Mouse (Mus musculus): Measurements from ENCODE around the gene Lgals2. TPM values are rescaled to one million over a fixed set of nuclear protein-coding genes. Genes with fewer than 3 reads are reported as not detected.
A peak's percentile ranks its signal among the peaks of the same experiment; 100 is the strongest.
"Not testable (repeated sequence)": the region's sequence is repeated elsewhere in the genome, so short reads cannot be mapped to it uniquely, and the experiment has no call there.

The Lgals2 gene
- polyA plus RNA-seq, 1 experiment from 2014 or later, result 30.0 TPM

- Histone ChIP-seq H3K27ac (ENCODE audit: low read length) (peak overlapping the region; percentile 60; the same call in 1 of the 2 replicates), H3K9ac (replicated peaks; ENCODE audit: low read depth, low read length) (0 out of 2 replicates have a peak overlapping the region, but pooled peaks have one; percentile 6)
These were observed 23.6 kb upstream of the Lgals2 start for GRCm38 (mm10) chr15:78878792-78879516.

DNA sequence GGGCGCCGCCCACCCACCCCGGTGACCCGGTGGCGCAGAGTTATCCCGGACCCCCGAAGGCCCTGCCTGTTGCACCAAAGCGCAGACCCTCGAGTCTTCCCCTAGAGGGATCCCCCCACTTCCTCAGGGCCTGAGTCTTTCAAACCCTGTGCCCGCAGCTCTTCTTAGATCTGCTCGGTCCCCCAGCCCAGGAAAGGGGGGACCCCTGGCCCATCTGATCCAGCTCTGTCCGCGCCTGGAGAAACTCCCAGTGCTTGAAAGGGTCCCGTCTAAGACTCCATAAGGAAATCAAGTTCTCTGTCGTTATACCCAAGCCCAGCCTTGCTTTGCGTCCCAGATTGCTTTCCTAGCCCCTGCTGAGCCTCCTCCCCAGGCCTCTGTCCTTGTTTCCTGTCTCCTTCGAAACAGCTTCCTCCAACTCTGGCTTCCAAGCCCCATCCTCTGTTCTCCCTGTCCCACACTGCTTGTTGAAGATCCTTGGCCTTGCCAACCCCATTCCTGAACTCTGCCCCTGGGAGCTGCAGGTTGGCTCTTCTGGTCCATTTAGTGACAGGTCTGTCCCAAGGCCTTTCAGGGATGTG lies 22.6 kb upstream of the Lgals2 start:
- no peaks in the 10 kb centered on the region for H3K9me3 ChIP-seq (ENCODE audit: control insufficient read depth, low read depth, low read length)
- peaks cover 16% of the 10 kb centered on the region for H3K4me1 ChIP-seq (ENCODE audit: control insufficient read depth, insufficient read depth, low read length)
- H3K27me3 ChIP-seq (ENCODE audit: control insufficient read depth, insufficient read depth, low read length), result no peaks in the 10 kb centered on the region
- H3K4me3 ChIP-seq (ENCODE audit: low read depth, low read length), result peak overlapping the region; percentile 69
- ATAC-seq (ENCODE audit: insufficient number of reproducible peaks, insufficient read depth, low FRiP score, low read depth), result no peak; the same call in 1 of the 2 replicates
- H3K36me3 ChIP-seq (ENCODE audit: control insufficient read depth, insufficient read depth, low read length), result peaks cover 15% of the 10 kb centered on the region
- H3K27ac ChIP-seq (ENCODE audit: low read length), result peak overlapping the region; percentile 99
- 1% methylated on average over 17 of the region's 17 CpGs for WGBS
- H3K9ac ChIP-seq (replicated peaks; ENCODE audit: low read depth, low read length), result peak overlapping the region; percentile 71
- H3K4me2 ChIP-seq (replicated peaks; ENCODE audit: low read depth, low read length), result peak overlapping the region; percentile 90

More at GRCm38 (mm10) chr15:78878792-78879516, 23.6 kb upstream of the Lgals2 start:
- H3K4me3 ChIP-seq (ENCODE audit: low read depth, low read length); ATAC-seq (ENCODE audit: insufficient number of reproducible peaks, insufficient read depth, low FRiP score, low read depth); H3K9me3 ChIP-seq (ENCODE audit: control insufficient read depth, low read depth, low read length); H3K27me3 ChIP-seq (ENCODE audit: control insufficient read depth, insufficient read depth, low read length): not testable (repeated sequence)
- H3K4me1 ChIP-seq (ENCODE audit: control insufficient read depth, insufficient read depth, low read length), result peaks cover 16% of the 10 kb centered on the region
- peaks cover 25% of the 10 kb centered on the region for H3K36me3 ChIP-seq (ENCODE audit: control insufficient read depth, insufficient read depth, low read length)
- 0 out of 2 replicates have a peak overlapping the region, but pooled peaks have one; percentile 6 for H3K4me2 ChIP-seq (replicated peaks; ENCODE audit: low read depth, low read length)
- 25% methylated on average over 7 of the region's 7 CpGs for WGBS

DNA sequence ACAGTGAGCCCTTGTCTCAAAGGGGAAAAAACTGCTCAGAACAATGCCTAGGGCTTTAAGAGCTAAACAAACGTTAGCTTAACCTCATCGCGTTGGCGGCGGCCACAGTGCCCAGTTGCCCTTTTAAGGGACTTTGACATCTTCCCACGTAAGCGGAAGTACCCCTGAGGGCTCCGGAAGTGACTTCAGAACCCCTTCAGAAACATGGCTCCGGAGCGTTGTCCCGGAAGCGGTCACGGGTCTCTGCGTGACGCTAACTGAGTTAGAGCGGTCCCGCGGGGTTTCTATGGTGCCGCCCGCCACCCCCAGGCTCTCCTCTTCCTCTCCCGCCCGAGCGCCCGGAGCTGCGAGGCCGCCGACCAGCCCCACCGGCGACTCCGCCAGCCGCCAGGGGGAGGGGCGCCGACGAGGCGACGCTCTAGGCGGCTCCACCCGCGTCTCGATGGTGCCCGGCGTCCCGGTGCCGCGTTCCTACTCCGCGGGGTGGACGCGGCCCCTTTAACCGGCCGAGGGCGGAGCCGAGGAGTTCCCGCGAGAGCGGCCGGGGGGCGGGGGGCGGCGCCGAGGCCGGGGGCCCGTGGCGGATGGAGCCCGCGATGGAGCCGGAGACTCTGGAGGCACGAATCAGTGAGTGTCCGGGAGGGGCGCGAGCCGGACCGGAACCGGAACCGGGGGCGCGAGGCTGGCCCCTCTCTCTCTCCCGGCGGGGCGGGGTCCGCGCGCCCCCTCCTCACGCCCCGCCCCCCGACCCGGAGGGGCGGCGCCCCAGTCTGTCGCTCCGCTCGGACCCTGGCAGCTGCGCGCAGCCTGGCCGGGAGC lies 21.9 kb upstream of the Lgals2 start, which contains the start of gene Gga1:
Gene Gga1 (plus strand): TSS at position 200 of the 819 bp plus-strand sequence.
- peak within 1 kb of the TSS; percentile 69 for H3K4me3 ChIP-seq (ENCODE audit: low read depth, low read length)
- H3K27me3 ChIP-seq (ENCODE audit: control insufficient read depth, insufficient read depth, low read length), result no peaks in the 10 kb centered on the region
- peak within 1 kb of the TSS; percentile 90 for H3K4me2 ChIP-seq (replicated peaks; ENCODE audit: low read depth, low read length)
- peak; percentile 88 for ATAC-seq (ENCODE audit: insufficient number of reproducible peaks, insufficient read depth, low FRiP score, low read depth)
- H3K9ac ChIP-seq (replicated peaks; ENCODE audit: low read depth, low read length), result peak within 1 kb of the TSS; percentile 71
- H3K36me3 ChIP-seq (ENCODE audit: control insufficient read depth, insufficient read depth, low read length), result peaks cover 14% of the 10 kb centered on the region; the same call in 1 of the 2 replicates
- no peaks in the 10 kb centered on the region for H3K9me3 ChIP-seq (ENCODE audit: control insufficient read depth, low read depth, low read length)
- peak within 1 kb of the TSS; percentile 99 for H3K27ac ChIP-seq (ENCODE audit: low read length)
- H3K4me1 ChIP-seq (ENCODE audit: control insufficient read depth, insufficient read depth, low read length), result peaks cover 16% of the 10 kb centered on the region
- under 1% methylated on average over 79 of the region's 95 CpGs for WGBS

- H3K4me1 ChIP-seq (ENCODE audit: control insufficient read depth, insufficient read depth, low read length), result peaks cover 20% of the 10 kb centered on the region
These were observed 20.9 kb upstream of the Lgals2 start for GRCm38 (mm10) chr15:78876258-78876696.

DNA sequence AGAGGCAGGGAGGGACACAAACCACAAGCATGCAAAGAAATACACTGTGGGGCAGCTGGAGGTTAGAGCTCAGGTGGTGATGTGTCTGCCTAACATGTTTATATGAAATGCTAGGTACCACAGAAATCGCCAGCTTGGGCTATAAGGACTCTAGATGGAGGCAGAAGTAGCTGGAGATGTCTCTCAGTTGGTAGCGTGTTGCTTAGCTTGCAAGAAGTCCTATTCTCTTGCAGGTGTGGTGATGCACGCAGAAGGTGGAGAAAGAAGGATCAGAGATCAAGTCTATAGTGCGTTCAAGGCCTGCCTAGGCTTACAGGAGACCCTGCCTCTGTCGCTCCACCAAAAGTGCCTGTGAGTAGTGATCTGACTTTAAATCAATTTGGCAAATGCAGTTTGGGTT lies 20.2 kb upstream of the Lgals2 start:
- H3K9ac ChIP-seq (replicated peaks; ENCODE audit: low read depth, low read length), result peak overlapping the region; percentile 15; the same call in 1 of the 2 replicates
- H3K4me1 ChIP-seq (ENCODE audit: control insufficient read depth, insufficient read depth, low read length), result peaks cover 20% of the 10 kb centered on the region
- no peaks in the 10 kb centered on the region for H3K9me3 ChIP-seq (ENCODE audit: control insufficient read depth, low read depth, low read length)
- no peaks in the 10 kb centered on the region for H3K27me3 ChIP-seq (ENCODE audit: control insufficient read depth, insufficient read depth, low read length)
- peak overlapping the region; percentile 99 for H3K27ac ChIP-seq (ENCODE audit: low read length)
- no peak for ATAC-seq (ENCODE audit: insufficient number of reproducible peaks, insufficient read depth, low FRiP score, low read depth)
- peak overlapping the region; percentile 69; the same call in 1 of the 2 replicates for H3K4me3 ChIP-seq (ENCODE audit: low read depth, low read length)
- WGBS, result 74% methylated on average over 5 of the region's 5 CpGs
- H3K4me2 ChIP-seq (replicated peaks; ENCODE audit: low read depth, low read length), result peak overlapping the region; percentile 90; the same call in 1 of the 2 replicates
- H3K36me3 ChIP-seq (ENCODE audit: control insufficient read depth, insufficient read depth, low read length), result peaks cover 4% of the 10 kb centered on the region; the same call in 1 of the 2 replicates

More at GRCm38 (mm10) chr15:78876258-78876696, 20.9 kb upstream of the Lgals2 start:
- H3K9me3 ChIP-seq (ENCODE audit: control insufficient read depth, low read depth, low read length), result no peaks in the 10 kb centered on the region
- peaks cover 8% of the 10 kb centered on the region; the same call in 1 of the 2 replicates for H3K36me3 ChIP-seq (ENCODE audit: control insufficient read depth, insufficient read depth, low read length)
- peak overlapping the region; percentile 69 for H3K4me3 ChIP-seq (ENCODE audit: low read depth, low read length)
- H3K9ac ChIP-seq (replicated peaks; ENCODE audit: low read depth, low read length), result peak overlapping the region; percentile 71; the same call in 1 of the 2 replicates
- no peaks in the 10 kb centered on the region for H3K27me3 ChIP-seq (ENCODE audit: control insufficient read depth, insufficient read depth, low read length)
- peak overlapping the region; percentile 99 for H3K27ac ChIP-seq (ENCODE audit: low read length)
- H3K4me2 ChIP-seq (replicated peaks; ENCODE audit: low read depth, low read length), result peak overlapping the region; percentile 90
- WGBS, result 2% methylated on average over 17 of the region's 17 CpGs
- ATAC-seq (ENCODE audit: insufficient number of reproducible peaks, insufficient read depth, low FRiP score, low read depth), result peak; percentile 47

GRCm38 (mm10) chr15:78874989-78875388 lies 19.7 kb upstream of the Lgals2 start:
- WGBS, result 62% methylated on average over 8 of the region's 8 CpGs
- Histone ChIP-seq H3K4me3 (ENCODE audit: low read depth, low read length) (no peak overlapping the region), H3K4me2 (replicated peaks; ENCODE audit: low read depth, low read length) (no peak overlapping the region), H3K27ac (ENCODE audit: low read length) (peak overlapping the region; percentile 99), H3K9me3 (ENCODE audit: control insufficient read depth, low read depth, low read length) (no peaks in the 10 kb centered on the region), H3K27me3 (ENCODE audit: control insufficient read depth, insufficient read depth, low read length) (no peaks in the 10 kb centered on the region), H3K36me3 (ENCODE audit: control insufficient read depth, insufficient read depth, low read length) (no peaks in the 10 kb centered on the region; the same call in 1 of the 2 replicates), H3K9ac (replicated peaks; ENCODE audit: low read depth, low read length) (no peak overlapping the region), H3K4me1 (ENCODE audit: control insufficient read depth, insufficient read depth, low read length) (peaks cover 20% of the 10 kb centered on the region)
- no peak for ATAC-seq (ENCODE audit: insufficient number of reproducible peaks, insufficient read depth, low FRiP score, low read depth)

DNA sequence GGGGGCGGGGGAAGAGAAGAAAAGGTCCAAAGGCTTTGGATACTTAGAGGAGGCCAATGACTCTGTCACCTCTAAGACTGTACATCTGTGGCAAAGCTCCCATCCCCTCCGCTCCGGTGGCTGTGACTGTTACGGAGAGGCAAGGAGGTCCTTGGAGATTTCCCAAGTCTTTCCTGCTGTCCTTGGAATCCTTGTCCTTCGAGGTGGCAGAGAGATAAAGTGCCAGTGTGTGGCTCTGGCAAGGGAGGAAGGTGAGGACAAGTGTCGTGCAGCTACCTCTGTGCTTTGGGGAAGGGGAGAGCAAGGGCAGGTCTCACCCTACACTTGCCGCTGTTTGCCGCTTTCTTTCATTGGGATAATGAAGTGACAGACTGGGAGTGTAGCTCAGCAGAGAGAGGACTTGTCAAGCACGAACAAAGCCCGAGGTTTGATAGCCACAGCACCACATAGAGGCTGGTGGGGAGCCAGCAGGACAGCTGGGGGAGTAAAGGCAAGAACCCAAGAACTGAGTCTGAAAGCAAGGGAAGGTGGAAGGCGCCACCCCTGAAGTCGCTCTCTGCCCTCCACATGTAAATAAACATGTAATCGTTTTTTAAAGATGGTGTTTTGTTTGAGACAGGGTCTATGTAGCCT lies 18.6 kb upstream of the Lgals2 start:
- Histone ChIP-seq H3K9me3 (ENCODE audit: control insufficient read depth, low read depth, low read length) (no peaks in the 10 kb centered on the region), H3K27me3 (ENCODE audit: control insufficient read depth, insufficient read depth, low read length) (no peaks in the 10 kb centered on the region), H3K9ac (replicated peaks; ENCODE audit: low read depth, low read length) (no peak overlapping the region), H3K4me2 (replicated peaks; ENCODE audit: low read depth, low read length) (no peak overlapping the region), H3K27ac (ENCODE audit: low read length) (no peak overlapping the region), H3K36me3 (ENCODE audit: control insufficient read depth, insufficient read depth, low read length) (no peaks in the 10 kb centered on the region), H3K4me1 (ENCODE audit: control insufficient read depth, insufficient read depth, low read length) (peaks cover 19% of the 10 kb centered on the region), H3K4me3 (ENCODE audit: low read depth, low read length) (no peak overlapping the region)
- 49% methylated on average over 13 of the region's 13 CpGs for WGBS
- ATAC-seq (ENCODE audit: insufficient number of reproducible peaks, insufficient read depth, low FRiP score, low read depth), result no peak
